Mouse (Mus musculus) kidney, postnatal 0 days (tissue): Measurements from ENCODE around the gene Fads3. TPM values are rescaled to one million over a fixed set of nuclear protein-coding genes. Genes with fewer than 3 reads are reported as not detected.

Source experiments
- ATAC-seq: fragments of 200-750 bp; cut with Nextera tagmentation; replicated peaks from 2 replicates; pipeline ENCODE4 v1.8.0; 2017; ENCODE audit warnings: low read depth, moderate number of reproducible peaks, moderate TSS enrichment, moderate library complexity; ENCODE audit not compliant: low FRiP score
- DNase-seq: peaks from one replicate; pipeline ENCODE4 v3.0.0-alpha.2; 2016; ENCODE audit warnings: low spot score
- H3K27ac ChIP-seq: fragments of 300-500 bp; sonication (generic); 2 replicates; pipeline ENCODE4 v1.5.1; 2014; ENCODE audit warnings: mild to moderate bottlenecking
- H3K27me3 ChIP-seq: fragments of 300-500 bp; sonication (generic); 2 replicates; pipeline ENCODE4 v1.6.1; 2014; ENCODE audit warnings: low read length, mixed read lengths; ENCODE audit not compliant: insufficient read depth
- H3K36me3 ChIP-seq: fragments of 300-500 bp; sonication (generic); 2 replicates; pipeline ENCODE4 v1.6.1; 2014; ENCODE audit warnings: low read length, mixed read lengths; ENCODE audit not compliant: insufficient read depth
- H3K4me1 ChIP-seq: fragments of 300-500 bp; sonication (generic); replicated peaks from 2 replicates; pipeline ENCODE4 v1.6.1; 2014; ENCODE audit warnings: antibody characterized with exemption, low read length, mixed read lengths; ENCODE audit not compliant: insufficient read depth
- H3K4me2 ChIP-seq: fragments of 300-500 bp; sonication (generic); 2 replicates; pipeline ENCODE4 v1.6.1; 2014; ENCODE audit warnings: mild to moderate bottlenecking, low read length, moderate library complexity, mixed read lengths
- H3K4me3 ChIP-seq: fragments of 300-500 bp; sonication (generic); replicated peaks from 2 replicates; pipeline ENCODE4 v1.5.1; 2014; ENCODE audit warnings: low read depth, low read length
- H3K9ac ChIP-seq: fragments of 300-500 bp; sonication (generic); 2 replicates; pipeline ENCODE4 v1.6.1; 2014; ENCODE audit warnings: low read depth, low read length
- H3K9me3 ChIP-seq: fragments of 300-500 bp; sonication (generic); replicated peaks from 2 replicates; pipeline ENCODE4 v1.6.1; 2016; ENCODE audit warnings: low read length, inconsistent platforms, mixed read lengths
- CTCF ChIP-seq: IDR thresholded peaks from 2 replicates; pipeline ENCODE4 v1.5.1; 2016; ENCODE audit warnings: antibody characterized with exemption, low read depth, mild to moderate bottlenecking, moderate library complexity
- WGBS: fragments of 180-500 bp; shearing (Covaris S2); extraction: QIAGEN DNeasy Blood & Tissue Kit; methylation state at CpG from one replicate; pipeline ENCODE4 v1.1.7; 2014; 5-methylcytosine and 5-hydroxymethylcytosine counted together
- polyA plus RNA-seq: library from polyadenylated mRNA; unstranded; fragments of >200 nt; fragmentation: Nextera tagmentation; extraction: Ambion mirVana; gene quantifications from 2 replicates; pipeline ENCODE4 v1.2.1, GENCODE M21; 2015

Fads3 gene
- polyA plus RNA-seq, 1 experiment from 2014 or later: 35.0 TPM

DNA sequence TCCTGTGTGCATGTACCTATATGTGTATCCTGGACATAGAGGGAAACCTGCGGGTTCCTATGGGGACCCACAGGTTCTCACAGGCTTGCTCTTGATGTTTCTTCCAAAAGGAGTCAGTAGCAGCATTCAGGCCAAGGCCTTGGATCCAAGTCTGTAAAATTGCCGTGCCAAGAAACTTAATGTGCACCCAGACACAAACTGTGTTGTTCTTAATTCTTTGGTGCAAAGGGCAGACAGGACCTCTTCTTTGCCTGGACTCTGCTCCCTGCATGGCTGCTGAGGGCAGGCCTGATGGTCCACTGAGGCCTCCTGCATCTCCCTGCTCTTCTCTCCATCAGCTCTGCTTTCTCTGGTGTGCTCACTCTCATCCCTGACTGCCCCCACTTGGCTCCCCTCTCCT, 11.6 kb upstream of the Fads3 start:
- Histone ChIP-seq H3K27me3 (no peaks in the 10 kb centered on the region), H3K27ac (no peak overlapping the region), H3K9me3 (no peaks in the 10 kb centered on the region), H3K4me3 (no peak overlapping the region), H3K4me1 (peaks cover 4% of the 10 kb centered on the region; the same call in 1 of the 2 replicates), H3K9ac (no peak overlapping the region), H3K36me3 (0 out of 2 replicates have a peak, but pooled peaks cover 11% of the 10 kb centered on the region), H3K4me2 (no peak overlapping the region)
- ATAC-seq (no peak), DNase-seq (no peak)
- 90% methylated on average over 2 of the region's 2 CpGs for WGBS
- TF ChIP-seq CTCF: no peak

DNA sequence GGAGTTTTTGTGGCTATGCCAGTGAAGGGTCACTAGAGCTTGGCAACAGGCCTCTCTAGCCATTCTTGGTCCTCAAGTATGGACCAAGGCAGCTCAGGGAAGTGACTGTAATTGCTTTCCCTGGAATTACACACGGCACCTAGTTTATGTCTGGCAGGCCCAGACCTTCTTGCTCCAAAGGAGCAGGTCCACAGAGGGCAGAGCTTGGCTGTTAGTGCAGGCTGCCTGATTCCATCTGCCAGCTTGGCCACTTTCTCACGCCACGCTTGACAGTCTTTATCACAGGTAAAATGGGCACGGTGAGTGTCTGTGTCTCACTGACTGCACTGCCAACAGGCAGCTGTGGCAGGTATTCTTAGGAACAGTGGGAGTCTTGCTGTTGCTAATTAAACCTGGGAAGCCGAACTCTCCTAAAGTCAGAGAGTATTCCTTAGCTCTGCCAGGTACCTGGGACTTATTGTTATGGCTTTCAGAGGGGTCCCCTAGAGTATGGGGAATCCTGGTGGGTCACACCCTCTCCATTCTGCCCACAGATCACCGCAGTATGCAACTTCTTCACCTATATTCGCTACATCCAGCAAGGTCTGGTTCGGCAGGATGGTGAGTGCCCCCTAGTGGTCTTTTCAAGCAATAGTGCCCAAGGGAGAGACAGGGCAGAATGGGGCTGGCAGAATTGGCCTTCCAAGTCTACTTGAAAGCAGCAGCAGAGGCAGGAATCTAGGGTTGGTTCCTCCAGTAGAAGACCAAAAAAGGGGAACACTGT, 8.0 kb upstream of the Fads3 start:
- Histone ChIP-seq H3K27ac (no peak overlapping the region), H3K4me3 (no peak overlapping the region), H3K4me1 (no peaks in the 10 kb centered on the region), H3K27me3 (no peaks in the 10 kb centered on the region), H3K36me3 (0 out of 2 replicates have a peak, but pooled peaks cover under 1% of the 10 kb centered on the region), H3K9ac (no peak overlapping the region), H3K4me2 (no peak overlapping the region), H3K9me3 (no peaks in the 10 kb centered on the region)
- 40% methylated on average over 8 of the region's 8 CpGs for WGBS
- TF ChIP-seq CTCF: peak; percentile 91
- 0 out of 2 replicates have a peak, but pooled peaks have one; percentile 3 for ATAC-seq
- DNase-seq: peak; percentile 88

DNA sequence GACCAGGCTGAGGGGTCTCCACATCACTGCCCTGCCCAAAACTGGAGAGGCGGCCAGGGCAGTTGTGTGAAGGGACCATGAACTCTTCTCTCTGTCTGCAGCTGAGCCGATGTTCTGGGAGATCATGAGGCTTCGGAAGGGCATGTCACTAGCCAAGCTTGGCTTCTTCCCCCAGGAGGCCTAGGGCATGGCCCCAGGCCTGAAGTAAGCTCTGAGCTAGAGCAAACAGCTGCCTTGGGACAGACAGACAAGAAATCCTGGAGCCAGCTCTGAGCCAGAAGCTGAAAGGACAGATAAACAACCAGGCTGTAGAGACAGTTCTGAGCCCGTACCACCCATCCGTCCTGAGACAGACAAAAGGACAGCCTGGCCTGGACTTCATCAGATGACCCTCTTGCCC, 7.0 kb upstream of the Fads3 start:
- Histone ChIP-seq H3K4me1 (peaks cover 7% of the 10 kb centered on the region; the same call in 1 of the 2 replicates), H3K4me2 (no peak overlapping the region), H3K9me3 (no peaks in the 10 kb centered on the region), H3K27me3 (no peaks in the 10 kb centered on the region), H3K9ac (no peak overlapping the region), H3K27ac (no peak overlapping the region), H3K36me3 (no peaks in the 10 kb centered on the region), H3K4me3 (no peak overlapping the region)
- ATAC-seq: no peak
- no peak for DNase-seq
- 73% methylated on average over 5 of the region's 5 CpGs for WGBS
- no peak for TF ChIP-seq CTCF

DNA sequence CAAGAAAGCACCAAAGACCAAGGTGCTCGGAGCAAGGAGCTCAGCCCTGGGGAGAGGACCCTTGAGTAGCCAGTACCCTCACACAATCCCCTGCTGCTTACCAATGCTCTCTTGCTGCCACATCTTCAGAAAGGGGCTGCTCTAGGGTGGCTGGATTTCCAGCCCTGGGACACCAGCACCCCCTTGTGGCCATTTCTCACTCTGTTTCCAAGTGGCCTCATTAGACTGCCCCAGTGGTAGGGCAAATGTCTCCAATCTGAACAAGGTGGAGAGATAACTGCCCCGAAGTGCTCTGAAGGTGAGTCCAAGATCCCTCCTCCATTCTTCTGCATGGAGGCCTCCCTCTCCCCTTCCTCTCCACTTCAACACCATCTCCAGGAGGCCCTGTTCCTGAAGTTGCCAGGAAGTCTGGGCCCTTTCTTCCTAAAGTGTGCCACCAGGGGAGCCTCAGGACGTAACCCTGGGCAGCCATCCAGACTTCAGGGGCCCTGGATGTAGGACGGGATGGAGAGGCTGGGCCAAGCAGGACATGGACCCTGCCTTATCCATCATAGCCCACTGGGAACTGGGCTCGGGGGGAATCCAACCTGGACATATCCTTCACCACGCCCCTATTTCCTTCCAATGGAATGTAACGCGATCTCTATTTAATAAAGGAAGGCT, 6.5 kb upstream of the Fads3 start:
- Histone ChIP-seq H3K27ac (no peak overlapping the region), H3K9me3 (no peaks in the 10 kb centered on the region), H3K4me2 (no peak overlapping the region), H3K36me3 (no peaks in the 10 kb centered on the region), H3K9ac (no peak overlapping the region), H3K27me3 (no peaks in the 10 kb centered on the region), H3K4me3 (no peak overlapping the region), H3K4me1 (peaks cover 7% of the 10 kb centered on the region; the same call in 1 of the 2 replicates)
- 55% methylated on average over 8 of the region's 8 CpGs for WGBS
- TF ChIP-seq CTCF: peak; percentile 91
- DNase-seq: peak; percentile 82
- ATAC-seq: peak; percentile 65

DNA sequence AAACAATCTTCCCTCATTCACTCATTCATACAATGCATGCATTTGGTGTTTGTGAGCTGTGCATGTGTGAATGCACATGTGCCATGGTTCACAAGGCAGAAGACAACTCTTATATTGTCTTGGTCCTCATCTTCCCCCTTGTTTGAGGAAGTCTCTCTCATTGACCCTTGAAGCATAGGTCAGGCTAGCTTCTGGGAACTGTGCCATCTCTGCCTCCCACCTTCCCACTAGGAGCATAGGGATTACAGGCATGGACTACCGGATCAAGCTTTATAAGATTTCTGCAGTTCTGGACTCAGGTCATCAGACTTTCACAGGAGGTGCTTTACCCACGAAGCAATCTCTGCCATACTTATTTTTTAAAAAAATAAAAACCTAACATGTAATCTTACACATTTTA, 3.8 kb upstream of the Fads3 start:
- WGBS: 18% methylated on average over 2 of the region's 2 CpGs
- Histone ChIP-seq H3K4me3 (no peak overlapping the region), H3K27ac (no peak overlapping the region), H3K36me3 (no peaks in the 10 kb centered on the region), H3K27me3 (no peaks in the 10 kb centered on the region), H3K4me2 (no peak overlapping the region), H3K9ac (no peak overlapping the region), H3K4me1 (peaks cover 7% of the 10 kb centered on the region; the same call in 1 of the 2 replicates), H3K9me3 (no peaks in the 10 kb centered on the region)
- TF ChIP-seq CTCF: no peak
- DNase-seq (peak; percentile 47), ATAC-seq (no peak)

DNA sequence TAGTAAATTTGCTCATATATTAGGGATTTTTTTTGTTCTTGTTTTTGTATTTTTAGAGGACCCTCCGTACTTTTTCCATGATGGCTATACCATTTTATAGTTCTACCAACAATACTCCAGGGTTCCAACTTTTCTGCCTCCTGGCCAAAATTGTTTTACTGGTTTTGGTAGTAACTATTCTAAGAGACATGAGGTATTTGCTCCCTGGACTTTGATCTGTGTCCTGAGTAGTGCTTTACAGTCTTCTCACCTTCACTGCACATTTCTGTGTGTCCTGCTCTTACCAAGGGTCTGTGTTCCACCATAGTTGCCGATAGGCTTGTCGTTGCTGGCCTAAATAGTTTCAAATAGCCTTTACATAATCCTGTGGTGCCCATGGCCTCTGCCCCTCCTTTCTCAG, 3.0 kb upstream of the Fads3 start:
- no peak for TF ChIP-seq CTCF
- H3K9me3 ChIP-seq: no peaks in the 10 kb centered on the region
- H3K9ac ChIP-seq: no peak overlapping the region
- DNase-seq (no peak), ATAC-seq (no peak)
- H3K36me3 ChIP-seq: no peaks in the 10 kb centered on the region
- peak overlapping the region; percentile 63 for H3K27ac ChIP-seq
- H3K4me1 ChIP-seq: peaks cover 7% of the 10 kb centered on the region; the same call in 1 of the 2 replicates
- no peaks in the 10 kb centered on the region for H3K27me3 ChIP-seq
- H3K4me2 ChIP-seq: no peak overlapping the region
- no peak overlapping the region for H3K4me3 ChIP-seq
- WGBS: 76% methylated on average over 3 of the region's 3 CpGs
